Mouse (Mus musculus): ENCODE results near the gene Olfr190. TPM values are rescaled to one million over a fixed set of nuclear protein-coding genes. Genes with fewer than 3 reads are reported as not detected.

Gene Olfr190
- total RNA-seq, 2 experiments from 2014 or later: not detected

GRCm38 (mm10) chr16:59039710-59040109 is 38.1 kb downstream of the Olfr190 start, which contains the start of gene Olfr187:
Gene Olfr187, minus strand, starts transcription at chr16:59039767.
- Histone ChIP-seq H3K4me3 (no peak within 1 kb of the TSS), H3K27ac (no peak within 1 kb of the TSS)
- TF ChIP-seq CTCF (IDR thresholded peaks at IDR 0.05): no peak
- intact Hi-C loops (cut with DNase I): no loop called here
- DNase-seq: no peak

GRCm38 (mm10) chr16:59030191-59030590 is 47.6 kb downstream of the Olfr190 start, which contains the start of gene Olfr186:
Gene Olfr186, minus strand, starts transcription at chr16:59030291.
- H3K4me3 ChIP-seq: no peak within 1 kb of the TSS
- TF ChIP-seq CTCF (IDR thresholded peaks at IDR 0.05): no peak
- intact Hi-C loops (cut with DNase I): no loop called here
- DNase-seq: no peak
- no peak within 1 kb of the TSS for H3K27ac ChIP-seq

Other genes starting within 250 kb of the Olfr190 start
- not detected for gene Olfr177, start 203.2 kb downstream of the Olfr190 start, total RNA-seq (2021)
- gene Olfr178, start 185.9 kb downstream of the Olfr190 start, total RNA-seq (2021): not detected
- gene Olfr181, start 149.2 kb downstream of the Olfr190 start, total RNA-seq (2021): not detected
- not detected for gene Olfr180, start 148.6 kb downstream of the Olfr190 start, total RNA-seq (2021)
- gene Olfr183, start 82.6 kb downstream of the Olfr190 start, total RNA-seq (2021): not detected
- gene Olfr186, start 47.7 kb downstream of the Olfr190 start, total RNA-seq (2021): not detected
- not detected for gene Olfr187, start 38.2 kb downstream of the Olfr190 start, total RNA-seq (2021)
- gene Olfr191, start 11.8 kb upstream of the Olfr190 start, total RNA-seq (2021): not detected
- gene Olfr193, start 33.9 kb upstream of the Olfr190 start, total RNA-seq (2021): not detected
- not detected for gene Olfr194, start 43.1 kb upstream of the Olfr190 start, total RNA-seq (2021)
- not detected for gene Olfr195, start 69.0 kb upstream of the Olfr190 start, total RNA-seq (2021)
- gene Olfr196, start 92.4 kb upstream of the Olfr190 start, total RNA-seq (2021): not detected
- not detected for gene Olfr198, start 125.5 kb upstream of the Olfr190 start, total RNA-seq (2021)
- gene Olfr199, start 141.8 kb upstream of the Olfr190 start, total RNA-seq (2021): not detected
- gene Olfr201, start 194.6 kb upstream of the Olfr190 start, total RNA-seq (2021): not detected
- gene Olfr202, start 208.8 kb upstream of the Olfr190 start, total RNA-seq (2021): not detected
- gene Olfr203, start 220.9 kb upstream of the Olfr190 start, total RNA-seq (2021): not detected
- not detected for gene Olfr204, start 240.2 kb upstream of the Olfr190 start, total RNA-seq (2021)

Data from gastrocnemius, adult 2 months (tissue).